Mouse (Mus musculus): ENCODE data around the gene Hikeshi. TPM values are rescaled to one million over a fixed set of nuclear protein-coding genes. Genes with fewer than 3 reads are reported as not detected.
A peak's percentile ranks its signal among the peaks of the same experiment; 100 is the strongest.

The Hikeshi gene
- total and polyA plus RNA-seq, 3 experiments: 66.6 to 126 (median 67.5) TPM

GRCm38 (mm10) chr7:89948026-89948425 is 7.0 kb upstream of the Hikeshi start:
- Histone ChIP-seq H3K36me3 (replicated peaks in 1 of 2; ENCODE audit: control insufficient read depth in 1 of 2, insufficient read depth in 1 of 2, low read length in 1 of 2) (no peaks in the 10 kb centered on the region), H3K4me3 (replicated peaks in 1 of 3; ENCODE audit: low read depth in 2 of 3, low read length in 2 of 3, poor library complexity in 1 of 3) (no peak overlapping the region), H3K9ac (ENCODE audit: insufficient read depth, low read depth) (no peak overlapping the region), H3K27ac (ENCODE audit: insufficient read depth, low read depth) (no peak overlapping the region), H3K4me1 (ENCODE audit: control insufficient read depth in 1 of 2, insufficient read depth in 2 of 2) (no peaks in the 10 kb centered on the region), H3K9me3 (replicated peaks; ENCODE audit: low read length) (no peaks in the 10 kb centered on the region), H3K27me3 (replicated peaks) (no peaks in the 10 kb centered on the region), H3K79me2 (replicated peaks; ENCODE audit: control insufficient read depth, extremely low read depth, insufficient read depth, poor library complexity, severe bottlenecking) (no peaks in the 10 kb centered on the region), H3K4me2 (ENCODE audit: insufficient read depth, low read depth, poor library complexity, severe bottlenecking) (no peak overlapping the region)
- TF ChIP-seq MAX (IDR thresholded peaks at IDR 0.05; ENCODE audit: low read length) (no peak), ZMIZ1 (IDR thresholded peaks at IDR 0.05; ENCODE audit: low read depth, low read length) (no peak), USF2 (conservative IDR thresholded peaks at IDR 0.05; ENCODE audit: low read depth, low read length) (no peak), IRF4 (IDR thresholded peaks at IDR 0.05; ENCODE audit: low read depth, low read length) (no peak), POLR2A (IDR thresholded peaks at IDR 0.05; ENCODE audit: low read depth, low read length) (no peak), BHLHE40 (IDR thresholded peaks at IDR 0.05; ENCODE audit: low read depth, low read length) (no peak), MEF2A (IDR thresholded peaks at IDR 0.05; ENCODE audit: borderline replicate concordance, low read depth, low read length) (no peak), CHD2 (IDR thresholded peaks at IDR 0.05; ENCODE audit: low read length) (no peak), EP300 (IDR thresholded peaks at IDR 0.05; ENCODE audit: low read length) (no peak), HCFC1 (IDR thresholded peaks at IDR 0.05; ENCODE audit: low read depth, low read length) (no peak)
- in situ Hi-C loops (cut with MboI; ENCODE audit: low pct_ligation_motif_present, low pct_unique_long_range_greater_than_20kb, low sequenced_read_pairs) (no loop called here), dilution Hi-C loops (cut with MboI; ENCODE audit: extremely low pct_ligation_motif_present, extremely low pct_unique_long_range_greater_than_20kb, low sequenced_read_pairs) (no loop called here)
- DNase-seq (ENCODE audit: extremely low read depth): no peak

GRCm38 (mm10) chr7:89939497-89940353 is 1.3 kb downstream of the Hikeshi start:
- in situ Hi-C loops (cut with MboI; ENCODE audit: low pct_ligation_motif_present, low pct_unique_long_range_greater_than_20kb, low sequenced_read_pairs) (no loop called here), dilution Hi-C loops (cut with MboI; ENCODE audit: extremely low pct_ligation_motif_present, extremely low pct_unique_long_range_greater_than_20kb, low sequenced_read_pairs) (no loop called here)
- H3K79me2 ChIP-seq (replicated peaks; ENCODE audit: control insufficient read depth, extremely low read depth, insufficient read depth, poor library complexity, severe bottlenecking): peaks cover 23% of the 10 kb centered on the region
- H3K4me2 ChIP-seq (ENCODE audit: insufficient read depth, low read depth, poor library complexity, severe bottlenecking): peak overlapping the region; percentile 90
- peaks cover 0 to 8% of the 10 kb centered on the region in 2 experiments for H3K36me3 ChIP-seq (replicated peaks in 1 of 2; ENCODE audit: control insufficient read depth in 1 of 2, insufficient read depth in 1 of 2, low read length in 1 of 2)
- no peaks in the 10 kb centered on the region for H3K27me3 ChIP-seq (replicated peaks)
- no peaks in the 10 kb centered on the region for H3K9me3 ChIP-seq (replicated peaks; ENCODE audit: low read length)
- no peak for DNase-seq (ENCODE audit: extremely low read depth)
- peak overlapping the region; percentile 60 for H3K9ac ChIP-seq (ENCODE audit: insufficient read depth, low read depth)
- peak overlapping the region; percentile 92 to 98 (median 97) for H3K4me3 ChIP-seq (replicated peaks in 1 of 3; ENCODE audit: low read depth in 2 of 3, low read length in 2 of 3, poor library complexity in 1 of 3)
- no peak overlapping the region for H3K27ac ChIP-seq (ENCODE audit: insufficient read depth, low read depth)
- peaks cover 0 to 20% of the 10 kb centered on the region in 2 experiments; a peak in 2 of 4 replicates for H3K4me1 ChIP-seq (ENCODE audit: control insufficient read depth in 1 of 2, insufficient read depth in 2 of 2)
- TF ChIP-seq JUND (conservative IDR thresholded peaks at IDR 0.05; ENCODE audit: low read depth, low read length) (no peak), BHLHE40 (IDR thresholded peaks at IDR 0.05; ENCODE audit: low read depth, low read length) (peak; percentile 63), MXI1 (IDR thresholded peaks at IDR 0.05; ENCODE audit: low read depth, low read length) (peak; percentile 67), TCF12 (IDR thresholded peaks at IDR 0.05; ENCODE audit: low read depth, low read length) (no peak), MYC (IDR thresholded peaks at IDR 0.05; ENCODE audit: low read depth, low read length) (peak; percentile 78; the same call in 1 of the 2 replicates), MAX (IDR thresholded peaks at IDR 0.05; ENCODE audit: low read length) (peak; percentile 89), ZNF384 (IDR thresholded peaks at IDR 0.05; ENCODE audit: low read depth, low read length) (no peak)

All from CH12.LX (cell line).